22 mouse cellular contexts compared by ENCODE assay signal in genomic region chr7:66113561-66113960, GRCm38 (mm10). TPM values are rescaled to one million over a fixed set of nuclear protein-coding genes. Genes with fewer than 3 reads are reported as not detected.
A peak's percentile ranks its signal among the peaks of the same experiment; 100 is the strongest.
DNase-seq lines count a peak whose midpoint lies in the region; ATAC-seq and TF ChIP-seq lines count a peak whose summit lies in the region.
"Had no signal": no experiment of that assay in that cellular context is flagged by ENCODE, and none has a peak within 500 bp of the region (broad histone marks: within the 10 kb centered on the region; RNA-seq: fewer than 3 reads in every experiment).

No protein-coding gene starts in this region.

- peak overlapping the region; percentile 45 for H3K9ac ChIP-seq in heart, embryonic 13.5 days
- peak overlapping the region; percentile 40 for H3K9ac ChIP-seq in liver, embryonic 16.5 days (ENCODE audit: low read depth, low read length)
- H3K9ac ChIP-seq: embryonic facial prominence, embryonic 15.5 days; limb, embryonic 15.5 days; neural tube, embryonic 13.5 days had no signal

- no peak for ATAC-seq in heart, embryonic 13.5 days (ENCODE audit: extremely low read depth, insufficient number of reproducible peaks, low FRiP score, low TSS enrichment)
- ATAC-seq in G1E (ENCODE audit: extremely low read depth, insufficient number of reproducible peaks, low FRiP score, poor library complexity, severe bottlenecking): peak; percentile 17; the same call in 1 of the 2 replicates
- ATAC-seq in liver, embryonic 16.5 days (ENCODE audit: low read depth): peak; percentile 68

- no peak for TF ChIP-seq CTCF in G1E (IDR thresholded peaks at IDR 0.05; ENCODE audit: low read depth, low read length)

- no peaks in the 10 kb centered on the region for H3K27me3 ChIP-seq in heart, embryonic 13.5 days (replicated peaks)
- H3K27me3 ChIP-seq in G1E (ENCODE audit: insufficient read depth, low read length): no peaks in the 10 kb centered on the region; the same call in 1 of the 2 replicates
- H3K27me3 ChIP-seq in liver, embryonic 16.5 days (ENCODE audit: control insufficient read depth, insufficient read depth, low read depth, low read length): no peaks in the 10 kb centered on the region
- H3K27me3 ChIP-seq: embryonic facial prominence, embryonic 15.5 days; limb, embryonic 15.5 days; neural tube, embryonic 13.5 days had no signal

- intact Hi-C loops in heart, postnatal 14 days (cut with DNase I): loop anchor here (5.0 kb wide), 1 partner anchor 69 kb away; no protein-coding TSS in a partner anchor

- DNase-seq in heart, postnatal 14 days: no peak
- DNase-seq in G1E (ENCODE audit: low spot score): no peak
- DNase-seq in c-Kit-positive CD71-positive TER-119-positive erythroid progenitor cells, embryonic 14.5 days (ENCODE audit: low spot score): peak; percentile 75
- no peak for DNase-seq in left cerebral cortex, adult 8-10 months (ENCODE audit: low spot score in 2 of 2)
- DNase-seq in layer of hippocampus, postnatal 36 days: no peak
- no peak for DNase-seq in embryo, embryonic 10 days (ENCODE audit: low spot score)
- DNase-seq: B cell, adult 2 months; cerebellum, postnatal 10 days; gastrocnemius, postnatal 10 days; heart, adult 11 months; heart, postnatal 4 days; kidney, adult 18-20 months; kidney, postnatal 10 days; lung, postnatal 14 days; spleen, adult 18-20 months; thymus, postnatal 25 days had no signal

- H3K4me2 ChIP-seq in heart, embryonic 13.5 days: peak overlapping the region; percentile 34
- peak overlapping the region; percentile 97 for H3K4me2 ChIP-seq in liver, embryonic 16.5 days (ENCODE audit: low read depth, low read length)
- H3K4me2 ChIP-seq: embryonic facial prominence, embryonic 15.5 days; limb, embryonic 15.5 days had no signal

- H3K9me3 ChIP-seq in heart, embryonic 13.5 days: no peaks in the 10 kb centered on the region
- H3K9me3 ChIP-seq in G1E (replicated peaks): no peaks in the 10 kb centered on the region
- H3K9me3 ChIP-seq in liver, embryonic 16.5 days (replicated peaks; ENCODE audit: control insufficient read depth, low read length): no peaks in the 10 kb centered on the region
- H3K9me3 ChIP-seq: embryonic facial prominence, embryonic 15.5 days; limb, embryonic 15.5 days; midbrain, embryonic 10.5 days; neural tube, embryonic 13.5 days had no signal

- 0 out of 2 replicates have a peak overlapping the region, but pooled peaks have one; percentile 15 for H3K27ac ChIP-seq in heart, embryonic 13.5 days (replicated peaks)
- peak overlapping the region; percentile 68 for H3K27ac ChIP-seq in liver, embryonic 16.5 days (ENCODE audit: low read length)
- H3K27ac ChIP-seq: embryonic facial prominence, embryonic 15.5 days; limb, embryonic 15.5 days; midbrain, embryonic 10.5 days; neural tube, embryonic 13.5 days had no signal

- peaks cover 4% of the 10 kb centered on the region for H3K36me3 ChIP-seq in heart, embryonic 13.5 days
- H3K36me3 ChIP-seq in G1E (replicated peaks): peaks cover 22% of the 10 kb centered on the region
- H3K36me3 ChIP-seq in liver, embryonic 16.5 days (ENCODE audit: control insufficient read depth, insufficient read depth): no peaks in the 10 kb centered on the region; the same call in 1 of the 2 replicates
- H3K36me3 ChIP-seq: embryonic facial prominence, embryonic 15.5 days; limb, embryonic 15.5 days; neural tube, embryonic 13.5 days had no signal

- H3K4me3 ChIP-seq in heart, embryonic 13.5 days: no peak overlapping the region
- H3K4me3 ChIP-seq in G1E (ENCODE audit: low read depth, low read length): no peak overlapping the region; the same call in 1 of the 2 replicates
- H3K4me3 ChIP-seq in liver, embryonic 16.5 days (ENCODE audit: low read depth, low read length): peak overlapping the region; percentile 21
- H3K4me3 ChIP-seq: embryonic facial prominence, embryonic 15.5 days; limb, embryonic 15.5 days; midbrain, embryonic 10.5 days; neural tube, embryonic 13.5 days had no signal

- 70% methylated on average over 3 of the region's 3 CpGs for WGBS in heart, embryonic 13.5 days
- 27% methylated on average over 3 of the region's 3 CpGs for WGBS in liver, embryonic 16.5 days (ENCODE audit: insufficient replicate concordance)

- H3K4me1 ChIP-seq in heart, embryonic 13.5 days: peaks cover 75% of the 10 kb centered on the region
- H3K4me1 ChIP-seq in G1E (ENCODE audit: insufficient read depth, low read depth, low read length): peaks cover 86% of the 10 kb centered on the region
- peaks cover 69% of the 10 kb centered on the region for H3K4me1 ChIP-seq in liver, embryonic 16.5 days (ENCODE audit: control insufficient read depth, low read depth, low read length)

RNA-seq across cellular contexts. Expression of gene Chsy1, which starts 4.2 kb away (rescaled TPM):
- 11.7 and 13.2 TPM in 2 replicates for polyA plus RNA-seq in heart, embryonic 13.5 days (2015; fragmentation: Nextera tagmentation; extraction: Ambion mirVana)
- 10 to 100 TPM; 20.2 to 21.5 TPM for total RNA-seq in heart, postnatal 14 days (2021)
- total RNA-seq in G1E (2014; fragmentation: Nextera tagmentation) (4.6 and 6.1 TPM in 2 replicates), G1E (2017) (7.1 and 7.3 TPM in 2 replicates)
- 2.0 and 2.4 TPM in 2 replicates for polyA plus RNA-seq in G1E (2012)
- polyA plus RNA-seq in liver, embryonic 16.5 days (2015; fragmentation: Nextera tagmentation; extraction: Ambion mirVana): 4.9 and 5.4 TPM in 2 replicates
- 10 to 100 TPM; 15.5 to 17.3 (median 16.6) TPM for total RNA-seq in left cerebral cortex, adult 8-10 months (2022)
- total RNA-seq in layer of hippocampus, postnatal 36 days (2021): 10 to 100 TPM; 16.7 to 17.9 TPM

RNA-seq across cellular contexts. Expression of gene Selenos, which starts 34.1 kb away (rescaled TPM):
- 66.1 and 74.9 TPM in 2 replicates for polyA plus RNA-seq in heart, embryonic 13.5 days (2015; fragmentation: Nextera tagmentation; extraction: Ambion mirVana)
- total RNA-seq in heart, postnatal 14 days (2021): 10 to 100 TPM; 28.4 to 29.6 TPM
- 51.6 and 66.3 TPM in 2 replicates for total RNA-seq in G1E (2014; fragmentation: Nextera tagmentation)
- 51.9 and 53.3 TPM in 2 replicates for total RNA-seq in G1E (2017)
- polyA plus RNA-seq in G1E (2012): 30.0 and 34.5 TPM in 2 replicates
- 68.0 and 70.3 TPM in 2 replicates for polyA plus RNA-seq in liver, embryonic 16.5 days (2015; fragmentation: Nextera tagmentation; extraction: Ambion mirVana)
- 10 to 100 TPM; 42.7 to 51.4 (median 46.5) TPM for total RNA-seq in left cerebral cortex, adult 8-10 months (2022)
- total RNA-seq in layer of hippocampus, postnatal 36 days (2021): 10 to 100 TPM; 53.5 to 55.9 TPM

RNA-seq across cellular contexts. Expression of gene Snrpa1, which starts 54.8 kb away (rescaled TPM):
- 98.1 and 106 TPM in 2 replicates for polyA plus RNA-seq in heart, embryonic 13.5 days (2015; fragmentation: Nextera tagmentation; extraction: Ambion mirVana)
- 10 to 100 TPM; 19.1 to 21.1 TPM for total RNA-seq in heart, postnatal 14 days (2021)
- 92.9 and 116 TPM in 2 replicates for total RNA-seq in G1E (2014; fragmentation: Nextera tagmentation)
- total RNA-seq in G1E (2017): 157 and 167 TPM in 2 replicates
- 130 and 151 TPM in 2 replicates for polyA plus RNA-seq in G1E (2012)
- polyA plus RNA-seq in liver, embryonic 16.5 days (2015; fragmentation: Nextera tagmentation; extraction: Ambion mirVana): 65.7 and 75.6 TPM in 2 replicates
- 10 to 100 TPM; 34.2 to 38.0 (median 35.9) TPM for total RNA-seq in left cerebral cortex, adult 8-10 months (2022)
- 10 to 100 TPM; 34.1 to 35.0 TPM for total RNA-seq in layer of hippocampus, postnatal 36 days (2021)
